Comparison of ENCODE assay signal across 18 mouse cellular contexts in genomic region chr14:76120472-76120871, GRCm38 (mm10). TPM values are rescaled to one million over a fixed set of nuclear protein-coding genes. Genes with fewer than 3 reads are reported as not detected.
A peak's percentile ranks its signal among the peaks of the same experiment; 100 is the strongest.
DNase-seq lines count a peak whose midpoint lies in the region; ATAC-seq and TF ChIP-seq lines count a peak whose summit lies in the region.
"Had no signal": no experiment of that assay in that cellular context is flagged by ENCODE, and none has a peak within 500 bp of the region (broad histone marks: within the 10 kb centered on the region; RNA-seq: fewer than 3 reads in every experiment).

No protein-coding gene starts in this region.

- peaks cover 11% of the 10 kb centered on the region for H3K4me1 ChIP-seq in heart, embryonic 12.5 days (replicated peaks)
- H3K4me1 ChIP-seq in embryonic facial prominence, embryonic 10.5 days = no peaks in the 10 kb centered on the region
- 0 out of 2 replicates have a peak, but pooled peaks cover 3% of the 10 kb centered on the region for H3K4me1 ChIP-seq in midbrain, embryonic 13.5 days (replicated peaks)
- H3K4me1 ChIP-seq: forebrain, embryonic 10.5 days; limb, embryonic 10.5 days had no signal

- no peak overlapping the region for H3K9ac ChIP-seq in heart, embryonic 12.5 days
- H3K9ac ChIP-seq in midbrain, embryonic 13.5 days (replicated peaks) = no peak overlapping the region
- H3K9ac ChIP-seq: embryonic facial prominence, embryonic 13.5 days; liver, embryonic 14.5 days had no signal

- TF ChIP-seq CTCF in brain, embryonic 14.5 days (IDR thresholded peaks at IDR 0.05; ENCODE audit: borderline replicate concordance, extremely low read depth, insufficient read depth, insufficient read length) = no peak

- intact Hi-C loops in left cerebral cortex, postnatal 14 days (cut with DNase I) = loop anchor here (5.0 kb wide), 1 partner anchor 352 kb away; no protein-coding TSS in a partner anchor

- H3K27me3 ChIP-seq in heart, embryonic 12.5 days (replicated peaks) = no peaks in the 10 kb centered on the region
- no peaks in the 10 kb centered on the region for H3K27me3 ChIP-seq in embryonic facial prominence, embryonic 10.5 days (replicated peaks; ENCODE audit: low read depth, poor library complexity, severe bottlenecking)
- H3K27me3 ChIP-seq in midbrain, embryonic 13.5 days = no peaks in the 10 kb centered on the region
- H3K27me3 ChIP-seq: embryonic facial prominence, embryonic 13.5 days had no signal

- no peak overlapping the region for H3K27ac ChIP-seq in heart, embryonic 12.5 days (ENCODE audit: poor library complexity, severe bottlenecking)
- no peak overlapping the region for H3K27ac ChIP-seq in embryonic facial prominence, embryonic 10.5 days (replicated peaks)
- H3K27ac ChIP-seq in midbrain, embryonic 13.5 days = no peak overlapping the region
- H3K27ac ChIP-seq: embryonic facial prominence, embryonic 13.5 days; forebrain, embryonic 10.5 days; limb, embryonic 10.5 days; liver, embryonic 14.5 days; macrophage had no signal

- no peak overlapping the region for H3K4me3 ChIP-seq in heart, embryonic 12.5 days
- H3K4me3 ChIP-seq in embryonic facial prominence, embryonic 10.5 days = no peak overlapping the region
- H3K4me3 ChIP-seq in midbrain, embryonic 13.5 days (replicated peaks) = no peak overlapping the region
- H3K4me3 ChIP-seq: embryonic facial prominence, embryonic 13.5 days; forebrain, embryonic 10.5 days; limb, embryonic 10.5 days had no signal

- peak; percentile 47 for DNase-seq in heart, postnatal 4 days
- peak; percentile 4 for DNase-seq in brain, embryonic 14.5 days (ENCODE audit: low read depth)
- DNase-seq in layer of hippocampus, adult 9-10 months (ENCODE audit: low spot score) = peak; percentile 56
- DNase-seq in left cerebral cortex, postnatal 14 days (ENCODE audit: low spot score in 2 of 2) = peak; percentile 37 to 79
- no peak for DNase-seq in embryonic facial prominence, embryonic 10.5 days (ENCODE audit: low spot score)
- DNase-seq in liver = no peak
- DNase-seq: cerebellum, adult 11-12 months; kidney, adult 18-20 months; midbrain, embryonic 14.5 days; thymus, adult 18-20 months had no signal

- no peak for TF ChIP-seq POLR2A in brain, embryonic 14.5 days (IDR thresholded peaks at IDR 0.05; ENCODE audit: borderline replicate concordance, extremely low read depth, insufficient read depth, insufficient read length, poor library complexity, severe bottlenecking)

- H3K36me3 ChIP-seq in heart, embryonic 12.5 days = peaks cover 59% of the 10 kb centered on the region
- peaks cover 96% of the 10 kb centered on the region for H3K36me3 ChIP-seq in embryonic facial prominence, embryonic 10.5 days (replicated peaks)
- peaks cover 73% of the 10 kb centered on the region for H3K36me3 ChIP-seq in midbrain, embryonic 13.5 days

- no peak overlapping the region for H3K4me2 ChIP-seq in heart, embryonic 12.5 days
- no peak overlapping the region for H3K4me2 ChIP-seq in midbrain, embryonic 13.5 days (replicated peaks)
- H3K4me2 ChIP-seq: embryonic facial prominence, embryonic 13.5 days had no signal

- 85% methylated on average over 4 of the region's 4 CpGs for WGBS in heart, embryonic 12.5 days
- 92% methylated on average over 4 of the region's 4 CpGs for WGBS in embryonic facial prominence, embryonic 10.5 days
- 90% methylated on average over 4 of the region's 4 CpGs for WGBS in midbrain, embryonic 13.5 days

- no peaks in the 10 kb centered on the region for H3K9me3 ChIP-seq in heart, embryonic 12.5 days (replicated peaks)
- no peaks in the 10 kb centered on the region for H3K9me3 ChIP-seq in embryonic facial prominence, embryonic 10.5 days
- H3K9me3 ChIP-seq in midbrain, embryonic 13.5 days = no peaks in the 10 kb centered on the region
- H3K9me3 ChIP-seq: embryonic facial prominence, embryonic 13.5 days; forebrain, embryonic 10.5 days; limb, embryonic 10.5 days had no signal

- ATAC-seq in heart, embryonic 12.5 days (ENCODE audit: insufficient number of reproducible peaks, low FRiP score) = no peak
- ATAC-seq in midbrain, embryonic 13.5 days = no peak
- ATAC-seq: hindbrain, embryonic 16.5 days had no signal

RNA-seq across cellular contexts. Expression of gene Nufip1, which starts 9.8 kb away (rescaled TPM):
- total RNA-seq in heart, postnatal 4 days (2021) = 1 to 10 TPM; 6.0 to 6.4 TPM
- polyA plus RNA-seq in heart, embryonic 12.5 days (2016; fragmentation: Nextera tagmentation; extraction: Ambion mirVana) = 10.8 and 11.3 TPM in 2 replicates
- polyA plus RNA-seq in brain, embryonic 14.5 days (2012; rRNA removed) = 8.4 and 8.5 TPM in 2 replicates
- 1 to 10 TPM; 7.3 to 7.9 TPM for total RNA-seq in left cerebral cortex, postnatal 14 days (2021)
- 19.4 and 21.0 TPM in 2 replicates for polyA plus RNA-seq in embryonic facial prominence, embryonic 10.5 days (2016; fragmentation: Nextera tagmentation; extraction: Ambion mirVana)
- polyA plus RNA-seq in midbrain, embryonic 13.5 days (2015; fragmentation: Nextera tagmentation; extraction: Ambion mirVana) = 13.7 and 14.9 TPM in 2 replicates

RNA-seq across cellular contexts. Expression of gene Gpalpp1, which starts 9.9 kb away (rescaled TPM):
- 10 to 100 TPM; 14.8 to 15.4 TPM for total RNA-seq in heart, postnatal 4 days (2021)
- 13.4 and 14.0 TPM in 2 replicates for polyA plus RNA-seq in heart, embryonic 12.5 days (2016; fragmentation: Nextera tagmentation; extraction: Ambion mirVana)
- 12.2 and 13.8 TPM in 2 replicates for polyA plus RNA-seq in brain, embryonic 14.5 days (2012; rRNA removed)
- 10 to 100 TPM; 19.9 to 21.1 TPM for total RNA-seq in left cerebral cortex, postnatal 14 days (2021)
- polyA plus RNA-seq in embryonic facial prominence, embryonic 10.5 days (2016; fragmentation: Nextera tagmentation; extraction: Ambion mirVana) = 15.6 and 16.1 TPM in 2 replicates
- 15.3 and 15.6 TPM in 2 replicates for polyA plus RNA-seq in midbrain, embryonic 13.5 days (2015; fragmentation: Nextera tagmentation; extraction: Ambion mirVana)

Comparison
In these comparisons a context has a peak if more than half of its experiments do, and no peak if none do; other contexts are left out.
1. DNase-seq: peak in heart, postnatal 4 days (single experiment), brain, embryonic 14.5 days (single experiment), layer of hippocampus, adult 9-10 months (single experiment) and left cerebral cortex, postnatal 14 days (2 of 2); none in embryonic facial prominence, embryonic 10.5 days (single experiment) and liver (single experiment).